Mouse (Mus musculus) stomach, embryonic 15.5 days (tissue): ENCODE measurements around the gene Ccnt2. TPM values are rescaled to one million over a fixed set of nuclear protein-coding genes. Genes with fewer than 3 reads are reported as not detected.
A peak's percentile ranks its signal among the peaks of the same experiment; 100 is the strongest.
"Not testable (repeated sequence)": the region's sequence is repeated elsewhere in the genome, so short reads cannot be mapped to it uniquely, and the experiment has no call there.

ENCODE experiments used
- ATAC-seq: fragments of 200-750 bp; cut with Nextera tagmentation; 2 replicates; pipeline ENCODE4 v1.8.0; 2017; ENCODE audit warnings: low read depth, moderate number of reproducible peaks, moderate TSS enrichment; ENCODE audit not compliant: insufficient read depth, low FRiP score
- H3K27ac ChIP-seq: fragments of 300-500 bp; sonication (generic); 2 replicates; pipeline ENCODE4 v1.5.1; 2015; ENCODE audit warnings: mild to moderate bottlenecking, inconsistent platforms
- H3K27me3 ChIP-seq: fragments of 300-500 bp; sonication (generic); replicated peaks from 2 replicates; pipeline ENCODE4 v1.6.1; 2015; ENCODE audit warnings: inconsistent platforms
- H3K36me3 ChIP-seq: fragments of 300-500 bp; sonication (generic); 2 replicates; pipeline ENCODE4 v1.6.1; 2015; ENCODE audit warnings: inconsistent platforms
- H3K4me1 ChIP-seq: fragments of 300-500 bp; sonication (generic); 2 replicates; pipeline ENCODE4 v1.6.1; 2015; ENCODE audit warnings: inconsistent platforms
- H3K4me2 ChIP-seq: fragments of 300-500 bp; sonication (generic); 2 replicates; pipeline ENCODE4 v1.6.1; 2015; ENCODE audit warnings: mild to moderate bottlenecking, inconsistent platforms
- H3K4me3 ChIP-seq: fragments of 300-500 bp; sonication (generic); replicated peaks from 2 replicates; pipeline ENCODE4 v1.5.1; 2015; ENCODE audit warnings: inconsistent platforms
- H3K9ac ChIP-seq: fragments of 300-500 bp; sonication (generic); 2 replicates; pipeline ENCODE4 v1.6.1; 2015; ENCODE audit warnings: inconsistent platforms
- H3K9me3 ChIP-seq: fragments of 300-500 bp; sonication (generic); 2 replicates; pipeline ENCODE4 v1.6.1; 2016; ENCODE audit warnings: inconsistent platforms
- WGBS: fragments of 180-500 bp; shearing (Covaris S2); methylation state at CpG from one replicate; pipeline ENCODE4 v1.1.7; 2015; 5-methylcytosine and 5-hydroxymethylcytosine counted together
- polyA plus RNA-seq: library from polyadenylated mRNA; unstranded; fragments of >200 nt; fragmentation: Nextera tagmentation; extraction: Ambion mirVana; gene quantifications from 2 replicates; pipeline ENCODE4 v1.2.1, GENCODE M21; 2015

Ccnt2 gene
- 73.5 and 76.5 TPM in 2 replicates for polyA plus RNA-seq

GRCm38 (mm10) chr1:127773803-127774500 is at the start of gene Ccnt2:
TSS of gene Ccnt2 (plus strand) at chr1:127774164.
- under 1% methylated on average over 63 of the region's 63 CpGs for WGBS
- Histone ChIP-seq H3K9ac (peak within 1 kb of the TSS; percentile 92), H3K9me3 (no peaks in the 10 kb centered on the region), H3K4me1 (peaks cover 6% of the 10 kb centered on the region; the same call in 1 of the 2 replicates), H3K27ac (peak within 1 kb of the TSS; percentile 91), H3K4me2 (peak within 1 kb of the TSS; percentile 64), H3K27me3 (no peaks in the 10 kb centered on the region), H3K36me3 (no peaks in the 10 kb centered on the region), H3K4me3 (peak within 1 kb of the TSS; percentile 86)
- peak; percentile 99 for ATAC-seq

DNA sequence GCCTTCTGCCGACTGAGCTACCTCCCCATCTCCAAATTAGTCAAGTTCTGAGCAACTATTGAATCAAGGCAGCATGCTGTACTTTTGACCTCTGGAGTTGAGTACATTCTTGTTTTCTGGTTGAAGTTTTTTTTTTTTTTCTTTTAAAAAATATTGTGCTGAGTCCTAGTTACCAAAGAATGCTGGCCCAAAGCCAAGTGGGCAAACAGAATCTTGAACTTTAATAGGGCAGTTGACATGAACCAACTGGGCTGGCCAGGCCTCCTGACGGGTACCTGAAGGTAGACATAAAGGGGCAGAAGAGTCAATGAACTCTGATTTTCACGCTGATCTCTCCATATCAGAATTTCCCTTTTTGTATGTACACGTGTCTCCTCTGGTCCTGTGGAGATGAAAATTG is 44.9 kb upstream of the Ccnt2 start, which contains the start of gene Acmsd:
TSS of gene Acmsd (plus strand) at position 318 of the 400 bp plus-strand sequence.
- 76% methylated on average over 4 of the region's 4 CpGs for WGBS
- no peaks in the 10 kb centered on the region for H3K4me1 ChIP-seq
- H3K27ac ChIP-seq: no peak within 1 kb of the TSS
- no peaks in the 10 kb centered on the region for H3K27me3 ChIP-seq
- no peaks in the 10 kb centered on the region for H3K36me3 ChIP-seq
- H3K4me2 ChIP-seq: no peak within 1 kb of the TSS
- no peaks in the 10 kb centered on the region for H3K9me3 ChIP-seq
- no peak for ATAC-seq
- H3K4me3 ChIP-seq: no peak within 1 kb of the TSS
- H3K9ac ChIP-seq: no peak within 1 kb of the TSS

GRCm38 (mm10) chr1:127731086-127731485 is 42.9 kb upstream of the Ccnt2 start:
- Histone ChIP-seq H3K4me2 (no peak overlapping the region), H3K9ac (no peak overlapping the region), H3K36me3 (no peaks in the 10 kb centered on the region), H3K27ac (no peak overlapping the region), H3K27me3 (no peaks in the 10 kb centered on the region), H3K4me1 (no peaks in the 10 kb centered on the region), H3K9me3 (no peaks in the 10 kb centered on the region), H3K4me3 (no peak overlapping the region)
- WGBS: 50% methylated on average over 3 of the region's 3 CpGs
- no peak for ATAC-seq

DNA sequence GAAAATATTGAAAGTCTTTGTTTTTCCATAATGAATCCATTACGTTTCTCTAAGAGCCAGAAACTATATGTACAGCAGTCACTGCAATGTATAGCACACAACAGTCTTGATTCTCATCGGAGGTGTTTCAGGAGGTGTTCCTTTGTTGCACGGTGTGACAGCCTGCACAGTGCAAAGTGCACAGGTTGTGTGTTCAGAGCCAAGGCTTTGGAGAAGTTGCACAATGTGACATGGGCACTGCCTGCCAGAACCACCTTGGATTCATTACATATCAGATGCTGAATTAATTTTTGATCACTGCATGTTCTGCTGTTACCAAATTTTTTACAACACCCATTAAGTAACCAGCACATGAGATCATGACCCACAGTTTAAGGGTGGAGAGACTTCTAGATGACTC is 41.5 kb upstream of the Ccnt2 start:
- Histone ChIP-seq H3K9ac (no peak overlapping the region), H3K36me3 (no peaks in the 10 kb centered on the region), H3K4me3 (no peak overlapping the region), H3K9me3 (no peaks in the 10 kb centered on the region), H3K27ac (no peak overlapping the region), H3K4me2 (no peak overlapping the region), H3K4me1 (no peaks in the 10 kb centered on the region), H3K27me3 (no peaks in the 10 kb centered on the region)
- 77% methylated on average over 3 of the region's 3 CpGs for WGBS
- no peak for ATAC-seq

DNA sequence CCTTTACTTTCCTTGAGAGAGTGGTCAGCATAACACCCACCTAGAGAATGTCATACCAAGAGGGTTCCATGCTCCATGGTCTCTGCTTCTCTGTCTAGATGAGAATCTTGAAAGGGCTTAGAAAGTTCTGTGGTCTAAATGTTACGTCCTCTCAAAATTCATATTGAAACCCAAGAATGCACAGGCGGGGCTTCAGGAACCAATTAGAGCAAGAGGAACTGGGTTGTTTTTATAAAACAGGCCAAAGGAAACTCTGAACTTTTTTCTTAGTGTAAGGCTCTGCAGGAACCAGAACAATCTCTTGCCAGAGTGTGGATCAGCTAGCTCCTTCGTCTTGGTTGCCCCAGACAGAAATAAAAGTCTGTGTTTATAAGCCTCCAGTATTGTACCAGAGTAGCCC is 41.1 kb upstream of the Ccnt2 start:
- no peaks in the 10 kb centered on the region for H3K36me3 ChIP-seq
- 57% methylated on average over 3 of the region's 3 CpGs for WGBS
- no peaks in the 10 kb centered on the region for H3K4me1 ChIP-seq
- H3K27me3 ChIP-seq: no peaks in the 10 kb centered on the region
- H3K27ac ChIP-seq: no peak overlapping the region
- ATAC-seq: no peak
- H3K4me2 ChIP-seq: no peak overlapping the region
- H3K4me3 ChIP-seq: no peak overlapping the region
- no peaks in the 10 kb centered on the region for H3K9me3 ChIP-seq
- no peak overlapping the region for H3K9ac ChIP-seq

- no peaks in the 10 kb centered on the region for H3K9me3 ChIP-seq
- no peaks in the 10 kb centered on the region for H3K4me1 ChIP-seq
- H3K4me3 ChIP-seq: no peak overlapping the region
- no peak for ATAC-seq
- no peak overlapping the region for H3K4me2 ChIP-seq
- no peak overlapping the region for H3K27ac ChIP-seq
- WGBS: 54% methylated on average over 3 of the region's 3 CpGs
- no peaks in the 10 kb centered on the region for H3K36me3 ChIP-seq
- no peak overlapping the region for H3K9ac ChIP-seq
- no peaks in the 10 kb centered on the region for H3K27me3 ChIP-seq
These were observed 38.6 kb upstream of the Ccnt2 start for GRCm38 (mm10) chr1:127735356-127735755.

DNA sequence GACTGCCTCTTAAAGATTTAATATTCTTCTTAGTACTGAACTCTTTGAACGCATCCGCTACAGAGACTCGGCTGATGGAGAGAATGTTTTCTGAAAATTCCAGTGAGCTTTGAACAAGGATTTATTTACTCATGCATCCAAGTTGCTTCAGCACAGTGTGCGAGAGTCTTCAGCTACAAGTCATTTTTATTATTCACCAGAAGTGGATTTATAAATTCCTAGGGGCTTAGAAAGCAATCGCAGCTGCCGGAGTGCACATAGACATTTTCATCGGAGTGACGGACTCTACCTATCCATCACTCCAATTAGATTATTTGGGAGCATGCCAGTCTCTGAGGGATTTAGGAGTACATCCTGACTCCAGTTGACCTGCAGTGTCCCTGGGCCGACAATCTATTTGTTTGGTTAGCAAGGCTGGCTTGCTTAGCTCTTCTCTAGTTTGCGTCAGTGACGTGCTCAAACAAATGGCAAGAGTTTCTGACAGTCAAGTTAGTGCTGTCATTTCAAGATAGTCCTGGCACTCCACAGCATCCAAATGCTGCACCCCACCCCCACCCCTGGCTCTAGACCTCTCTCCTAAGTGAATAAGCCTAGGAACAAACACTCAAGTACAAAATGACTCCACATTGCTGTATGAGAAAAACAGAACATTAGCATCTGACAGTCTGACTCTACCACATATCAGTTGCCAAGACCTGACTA is 23.4 kb upstream of the Ccnt2 start:
- Histone ChIP-seq H3K27ac (no peak overlapping the region), H3K4me3 (no peak overlapping the region), H3K36me3 (no peaks in the 10 kb centered on the region), H3K4me2 (no peak overlapping the region), H3K4me1 (peaks cover 4% of the 10 kb centered on the region; the same call in 1 of the 2 replicates), H3K27me3 (no peaks in the 10 kb centered on the region), H3K9me3 (no peaks in the 10 kb centered on the region), H3K9ac (no peak overlapping the region)
- 38% methylated on average over 11 of the region's 11 CpGs for WGBS
- ATAC-seq: no peak

DNA sequence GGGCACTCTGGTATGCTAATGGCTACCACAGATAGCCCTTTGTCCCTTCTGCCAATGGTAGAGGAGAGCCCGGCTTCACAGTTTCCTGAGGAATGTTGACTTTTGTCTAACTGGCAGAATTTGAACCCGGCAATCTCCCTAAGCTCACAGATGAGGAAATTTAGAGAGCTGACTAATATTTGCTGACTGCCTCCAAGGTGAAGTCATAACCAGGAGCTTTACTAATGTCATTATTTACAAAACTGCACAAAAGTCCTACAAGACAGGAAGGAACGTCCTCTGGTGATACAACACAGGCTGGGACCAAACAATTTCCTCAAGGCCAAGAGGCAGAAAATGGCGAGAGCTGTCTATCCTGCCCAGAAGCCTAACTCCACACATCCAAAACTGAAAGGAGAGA is 18.2 kb upstream of the Ccnt2 start:
- WGBS: 38% methylated on average over 4 of the region's 4 CpGs
- Histone ChIP-seq H3K4me2 (no peak overlapping the region), H3K4me1 (no peaks in the 10 kb centered on the region), H3K27ac (no peak overlapping the region), H3K4me3 (no peak overlapping the region), H3K27me3 (no peaks in the 10 kb centered on the region), H3K9ac (no peak overlapping the region), H3K9me3 (no peaks in the 10 kb centered on the region), H3K36me3 (no peaks in the 10 kb centered on the region)
- ATAC-seq: 0 out of 2 replicates have a peak, but pooled peaks have one; percentile 15

- no peaks in the 10 kb centered on the region for H3K36me3 ChIP-seq
- no peak overlapping the region for H3K27ac ChIP-seq
- WGBS: 60% methylated on average over 5 of the region's 5 CpGs
- no peak overlapping the region for H3K4me2 ChIP-seq
- no peaks in the 10 kb centered on the region for H3K27me3 ChIP-seq
- ATAC-seq: peak; percentile 97
- H3K4me1 ChIP-seq: no peaks in the 10 kb centered on the region
- H3K9me3 ChIP-seq: no peaks in the 10 kb centered on the region
- no peak overlapping the region for H3K4me3 ChIP-seq
- no peak overlapping the region for H3K9ac ChIP-seq
These were observed 17.4 kb upstream of the Ccnt2 start for GRCm38 (mm10) chr1:127756331-127757163.

DNA sequence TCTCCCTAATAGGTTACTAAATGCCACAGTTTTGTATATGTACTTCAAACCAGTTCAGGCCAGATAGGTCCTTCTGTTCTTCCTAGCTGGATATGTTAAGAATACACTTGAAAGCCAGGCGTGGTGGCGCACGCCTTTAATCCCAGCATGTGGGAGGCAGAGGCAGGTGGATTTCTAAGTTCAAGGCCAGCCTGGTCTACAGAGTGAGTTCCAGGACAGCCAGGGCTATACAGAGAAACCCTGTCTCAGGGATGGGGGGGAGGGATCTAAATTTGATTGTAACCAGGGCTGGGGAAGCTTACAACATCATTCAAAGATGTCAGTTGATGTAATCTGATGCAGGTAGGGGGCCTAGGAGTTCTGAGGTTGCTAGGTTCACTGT is 16.8 kb upstream of the Ccnt2 start:
- H3K4me2 ChIP-seq, H3K9ac ChIP-seq, H3K4me3 ChIP-seq, H3K4me1 ChIP-seq, H3K36me3 ChIP-seq, H3K27ac ChIP-seq, H3K27me3 ChIP-seq, H3K9me3 ChIP-seq, ATAC-seq: not testable (repeated sequence)
- WGBS: 90% methylated on average over 3 of the region's 3 CpGs

GRCm38 (mm10) chr1:127765468-127765867 is 8.5 kb upstream of the Ccnt2 start:
- Histone ChIP-seq H3K9ac (no peak overlapping the region), H3K4me1 (no peaks in the 10 kb centered on the region), H3K36me3 (no peaks in the 10 kb centered on the region), H3K27me3 (no peaks in the 10 kb centered on the region), H3K4me3 (no peak overlapping the region), H3K27ac (no peak overlapping the region), H3K9me3 (no peaks in the 10 kb centered on the region), H3K4me2 (no peak overlapping the region)
- ATAC-seq: no peak
- 52% methylated on average over 2 of the region's 2 CpGs for WGBS

DNA sequence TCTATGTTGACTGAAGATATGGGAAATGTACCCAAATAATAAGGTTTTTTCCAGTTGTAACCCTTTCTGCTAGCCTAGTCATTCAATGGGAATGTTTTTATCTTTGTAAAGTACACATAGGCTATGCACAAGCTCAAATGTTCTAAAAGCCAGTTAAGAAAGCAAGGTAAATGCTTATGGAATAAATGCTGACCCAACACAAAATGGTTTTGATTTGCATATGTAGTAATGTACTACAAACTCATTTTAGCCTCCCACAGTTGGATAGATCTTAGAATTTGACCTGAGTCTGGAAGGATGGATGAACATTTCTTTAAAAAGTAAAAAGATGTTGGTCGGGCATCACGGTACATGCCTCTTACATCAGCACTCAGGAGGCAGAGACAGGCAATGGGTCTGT is 7.2 kb upstream of the Ccnt2 start:
- no peak overlapping the region for H3K4me2 ChIP-seq
- no peaks in the 10 kb centered on the region for H3K27me3 ChIP-seq
- no peak overlapping the region for H3K9ac ChIP-seq
- no peak overlapping the region for H3K27ac ChIP-seq
- no peak for ATAC-seq
- WGBS: 91% methylated on average over 2 of the region's 2 CpGs
- no peaks in the 10 kb centered on the region for H3K9me3 ChIP-seq
- H3K4me1 ChIP-seq: no peaks in the 10 kb centered on the region
- H3K36me3 ChIP-seq: no peaks in the 10 kb centered on the region
- no peak overlapping the region for H3K4me3 ChIP-seq
